Mouse (Mus musculus) forebrain, embryonic 14.5 days (tissue): ENCODE results near the gene Per1. TPM values are rescaled to one million over a fixed set of nuclear protein-coding genes. Genes with fewer than 3 reads are reported as not detected.

Experiments used
- ATAC-seq: fragments of 200-750 bp; cut with Nextera tagmentation; 2 replicates; pipeline ENCODE4 v1.8.0; 2017; ENCODE audit warnings: mild to moderate bottlenecking, moderate library complexity
- DNase-seq: peaks from one replicate; pipeline ENCODE4 v3.0.0-alpha.2; 2015; ENCODE audit warnings: low spot score
- H3K27ac ChIP-seq: fragments of 300-500 bp; sonication (generic); 2 replicates; pipeline ENCODE4 v1.5.1; 2014; ENCODE audit warnings: low read depth, mild to moderate bottlenecking, control low read depth, low read length, moderate library complexity
- H3K27me3 ChIP-seq: fragments of 300-500 bp; sonication (generic); replicated peaks from 2 replicates; pipeline ENCODE4 v1.6.1; 2014; ENCODE audit warnings: low read length, control low read depth, mixed read lengths; ENCODE audit not compliant: control insufficient read depth, insufficient read depth
- H3K36me3 ChIP-seq: fragments of 300-500 bp; sonication (generic); 2 replicates; pipeline ENCODE4 v1.6.1; 2014; ENCODE audit warnings: low read length, control low read depth; ENCODE audit not compliant: control insufficient read depth, insufficient read depth
- H3K4me1 ChIP-seq: fragments of 300-500 bp; sonication (generic); 2 replicates; pipeline ENCODE4 v1.6.1; 2014; ENCODE audit warnings: antibody characterized with exemption, low read length, control low read depth; ENCODE audit not compliant: control insufficient read depth, insufficient read depth
- H3K4me2 ChIP-seq: fragments of 300-500 bp; sonication (generic); 2 replicates; pipeline ENCODE4 v1.6.1; 2014; ENCODE audit warnings: mild to moderate bottlenecking, control low read depth, low read length
- H3K4me3 ChIP-seq: fragments of 300-500 bp; sonication (generic); 2 replicates; pipeline ENCODE4 v1.5.1; 2014; ENCODE audit warnings: low read depth, low read length, control low read depth
- H3K9ac ChIP-seq: fragments of 300-500 bp; sonication (generic); 2 replicates; pipeline ENCODE4 v1.6.1; 2014; ENCODE audit warnings: mild to moderate bottlenecking, low read length, control low read depth, moderate library complexity
- H3K9me3 ChIP-seq: fragments of 300-500 bp; sonication (generic); replicated peaks from 2 replicates; pipeline ENCODE4 v1.6.1; 2016; ENCODE audit warnings: low read length, control low read depth, mixed read lengths; ENCODE audit not compliant: control insufficient read depth
- WGBS: fragments of 180-500 bp; shearing (Covaris S2); extraction: QIAGEN DNeasy Blood & Tissue Kit; methylation state at CpG from one replicate; pipeline ENCODE4 v1.1.7; 2014; 5-methylcytosine and 5-hydroxymethylcytosine counted together
- polyA plus RNA-seq: library from polyadenylated mRNA; unstranded; fragments of >200 nt; fragmentation: Nextera tagmentation; extraction: Ambion mirVana; gene quantifications from 2 replicates; pipeline ENCODE4 v1.2.1, GENCODE M21; 2014

Gene Per1
- 6.8 and 11.6 TPM in 2 replicates for polyA plus RNA-seq

DNA sequence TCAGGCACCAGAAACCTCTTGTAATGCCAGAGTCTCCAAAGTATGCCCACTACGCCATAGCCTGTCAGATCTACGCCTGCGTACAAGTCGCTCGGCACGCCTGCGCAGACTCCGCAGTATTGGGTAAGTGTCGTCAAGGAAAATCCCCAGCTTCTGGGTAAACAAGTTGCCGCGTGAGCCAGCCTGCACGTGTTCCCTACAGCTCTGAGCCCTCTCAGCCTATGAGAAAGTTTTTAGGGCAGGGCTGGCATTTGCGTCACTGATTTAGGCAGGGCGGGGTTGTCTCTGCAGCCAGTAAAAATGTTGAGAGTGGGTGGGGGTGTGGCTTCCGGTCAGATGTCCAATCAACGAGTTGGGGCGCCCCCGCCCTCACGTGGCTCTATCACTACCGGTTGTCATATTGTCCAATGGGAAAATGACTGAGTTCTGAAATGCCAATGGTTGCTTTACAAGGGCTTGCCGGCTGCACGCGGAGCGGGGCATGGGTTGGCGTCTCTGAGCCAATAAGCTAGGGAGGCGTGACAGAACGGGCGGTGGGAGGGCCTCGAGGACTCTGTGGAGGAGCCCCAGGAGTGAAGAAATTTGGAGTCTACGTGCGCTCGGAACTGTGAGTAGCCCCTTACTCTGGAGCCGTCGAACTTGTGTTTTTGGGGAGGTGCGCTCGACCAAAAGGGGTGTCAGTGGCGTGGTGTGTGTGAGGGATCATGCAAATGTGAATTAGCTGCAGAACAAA, at the start of gene Per1:
TSS of gene Per1 (plus strand) at position 521 of the 733 bp plus-strand sequence.
- H3K4me3 ChIP-seq, result peak within 1 kb of the TSS; percentile 34
- peak within 1 kb of the TSS; percentile 33 for H3K9ac ChIP-seq
- peaks cover 52% of the 10 kb centered on the region for H3K4me1 ChIP-seq
- peak within 1 kb of the TSS; percentile 84 for H3K4me2 ChIP-seq
- peak; percentile 93 for ATAC-seq
- H3K36me3 ChIP-seq, result peaks cover 24% of the 10 kb centered on the region
- H3K27me3 ChIP-seq, result no peaks in the 10 kb centered on the region
- peak; percentile 100 for DNase-seq
- under 1% methylated on average over 37 of the region's 37 CpGs for WGBS
- no peaks in the 10 kb centered on the region for H3K9me3 ChIP-seq
- H3K27ac ChIP-seq, result peak within 1 kb of the TSS; percentile 74

- Histone ChIP-seq H3K4me3 (peak within 1 kb of the TSS; percentile 54), H3K9me3 (no peaks in the 10 kb centered on the region), H3K36me3 (peaks cover 27% of the 10 kb centered on the region), H3K27me3 (no peaks in the 10 kb centered on the region), H3K4me1 (peaks cover 10% of the 10 kb centered on the region; the same call in 1 of the 2 replicates), H3K4me2 (peak within 1 kb of the TSS; percentile 88), H3K27ac (peak within 1 kb of the TSS; percentile 74; the same call in 1 of the 2 replicates), H3K9ac (peak within 1 kb of the TSS; percentile 65)
- DNase-seq (peak; percentile 97), ATAC-seq (peak; percentile 71)
- under 1% methylated on average over 54 of the region's 54 CpGs for WGBS
Observed at GRCm38 (mm10) chr11:69045531-69046394, 49.3 kb upstream of the Per1 start, which contains the start of gene Aurkb. Gene Aurkb (plus strand): TSS chr11:69045647.

GRCm38 (mm10) chr11:69046395-69046774, 48.6 kb upstream of the Per1 start:
- no peak for DNase-seq
- Histone ChIP-seq H3K27ac (no peak overlapping the region; the same call in 1 of the 2 replicates), H3K4me2 (peak overlapping the region; percentile 88), H3K27me3 (no peaks in the 10 kb centered on the region), H3K9ac (peak overlapping the region; percentile 65), H3K36me3 (peaks cover 33% of the 10 kb centered on the region), H3K4me1 (peaks cover 10% of the 10 kb centered on the region; the same call in 1 of the 2 replicates), H3K9me3 (no peaks in the 10 kb centered on the region), H3K4me3 (peak overlapping the region; percentile 54)
- WGBS, result 14% methylated on average over 9 of the region's 9 CpGs
- ATAC-seq, result no peak

GRCm38 (mm10) chr11:69047592-69047991, 47.4 kb upstream of the Per1 start:
- Histone ChIP-seq H3K27ac (no peak overlapping the region), H3K36me3 (peaks cover 33% of the 10 kb centered on the region), H3K9ac (peak overlapping the region; percentile 37; the same call in 1 of the 2 replicates), H3K4me1 (peaks cover 10% of the 10 kb centered on the region; the same call in 1 of the 2 replicates), H3K27me3 (no peaks in the 10 kb centered on the region), H3K4me3 (no peak overlapping the region), H3K9me3 (no peaks in the 10 kb centered on the region), H3K4me2 (peak overlapping the region; percentile 88)
- ATAC-seq (no peak), DNase-seq (no peak)
- WGBS, result 89% methylated on average over 12 of the region's 12 CpGs

DNA sequence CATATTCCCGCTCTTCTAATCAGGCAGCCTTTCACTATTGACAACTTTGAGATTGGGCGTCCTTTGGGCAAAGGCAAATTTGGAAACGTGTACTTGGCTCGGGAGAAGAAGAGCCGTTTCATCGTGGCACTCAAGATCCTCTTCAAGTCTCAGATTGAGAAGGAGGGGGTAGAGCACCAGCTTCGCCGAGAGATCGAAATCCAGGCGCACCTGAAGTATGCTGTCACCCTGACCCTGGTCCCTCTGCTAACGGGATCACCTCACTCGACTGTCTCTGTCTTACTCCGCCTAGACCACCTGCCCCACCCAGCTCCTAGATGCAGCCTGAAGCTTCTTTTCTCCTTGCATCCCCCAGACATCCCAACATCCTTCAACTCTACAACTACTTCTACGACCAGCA, 46.9 kb upstream of the Per1 start:
- no peak overlapping the region for H3K4me3 ChIP-seq
- peaks cover 10% of the 10 kb centered on the region; the same call in 1 of the 2 replicates for H3K4me1 ChIP-seq
- no peak for ATAC-seq
- H3K27me3 ChIP-seq, result no peaks in the 10 kb centered on the region
- WGBS, result 94% methylated on average over 14 of the region's 14 CpGs
- H3K9ac ChIP-seq, result no peak overlapping the region
- peaks cover 33% of the 10 kb centered on the region for H3K36me3 ChIP-seq
- H3K9me3 ChIP-seq, result no peaks in the 10 kb centered on the region
- H3K4me2 ChIP-seq, result no peak overlapping the region
- no peak overlapping the region for H3K27ac ChIP-seq
- DNase-seq, result no peak

- no peak for ATAC-seq
- no peak overlapping the region for H3K4me3 ChIP-seq
Observed at GRCm38 (mm10) chr11:69050748-69051147, 44.3 kb upstream of the Per1 start.

GRCm38 (mm10) chr11:69051771-69052170, 43.2 kb upstream of the Per1 start:
- no peak overlapping the region for H3K9ac ChIP-seq
- WGBS, result 68% methylated on average over 4 of the region's 4 CpGs
- H3K4me2 ChIP-seq, result no peak overlapping the region
- ATAC-seq (no peak), DNase-seq (no peak)
- H3K4me3 ChIP-seq, result no peak overlapping the region
- peaks cover 35% of the 10 kb centered on the region for H3K36me3 ChIP-seq
- H3K4me1 ChIP-seq, result peaks cover 6% of the 10 kb centered on the region; the same call in 1 of the 2 replicates
- no peak overlapping the region for H3K27ac ChIP-seq
- H3K9me3 ChIP-seq, result no peaks in the 10 kb centered on the region
- H3K27me3 ChIP-seq, result no peaks in the 10 kb centered on the region

More at GRCm38 (mm10) chr11:69050748-69051147, 44.3 kb upstream of the Per1 start:
- DNase-seq, result no peak
- H3K4me1 ChIP-seq, result peaks cover 10% of the 10 kb centered on the region; the same call in 1 of the 2 replicates
- no peaks in the 10 kb centered on the region for H3K27me3 ChIP-seq
- no peak overlapping the region for H3K9ac ChIP-seq
- H3K36me3 ChIP-seq, result peaks cover 35% of the 10 kb centered on the region
- no peak overlapping the region for H3K4me2 ChIP-seq
- H3K27ac ChIP-seq, result no peak overlapping the region
- 81% methylated on average over 8 of the region's 8 CpGs for WGBS
- H3K9me3 ChIP-seq, result no peaks in the 10 kb centered on the region

DNA sequence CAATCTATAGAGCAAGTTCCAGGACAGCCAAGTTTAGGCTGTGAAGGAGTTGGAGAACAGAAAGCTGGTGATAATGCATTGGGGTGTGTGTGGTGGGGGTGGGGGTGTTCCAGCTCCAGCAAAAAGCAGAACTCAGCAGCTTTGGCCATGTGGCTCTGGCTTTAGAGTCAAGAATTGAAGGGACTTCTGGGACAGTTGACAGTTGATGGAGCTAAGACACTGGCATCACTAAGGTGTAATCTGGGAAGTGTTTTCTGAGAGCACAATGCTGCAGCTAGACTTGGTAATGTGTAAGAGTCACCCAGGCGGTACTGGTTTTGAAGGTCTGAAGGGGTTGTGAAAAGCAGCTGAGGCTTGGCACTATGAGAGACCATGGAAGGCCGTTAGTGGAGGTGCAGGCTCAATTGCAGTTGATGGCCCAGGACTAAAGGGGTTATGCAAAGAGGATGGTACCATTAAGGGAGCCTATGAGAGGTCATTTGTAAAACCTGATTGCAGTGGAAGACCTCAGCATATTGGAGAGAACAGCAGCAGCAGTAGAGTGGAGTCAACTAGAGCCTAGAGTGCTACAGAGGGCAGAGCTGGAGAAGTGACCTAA, 42.1 kb upstream of the Per1 start:
- 91% methylated on average over 2 of the region's 2 CpGs for WGBS
- DNase-seq (no peak), ATAC-seq (no peak)
- no peak overlapping the region for H3K9ac ChIP-seq
- H3K27ac ChIP-seq, result no peak overlapping the region
- no peaks in the 10 kb centered on the region for H3K27me3 ChIP-seq
- no peaks in the 10 kb centered on the region for H3K9me3 ChIP-seq
- no peaks in the 10 kb centered on the region for H3K4me1 ChIP-seq
- no peak overlapping the region for H3K4me2 ChIP-seq
- H3K36me3 ChIP-seq, result peaks cover 34% of the 10 kb centered on the region
- H3K4me3 ChIP-seq, result no peak overlapping the region
